Mouse (Mus musculus) forebrain, postnatal 0 days (tissue): Measurements from ENCODE around the gene Runx1. TPM values are rescaled to one million over a fixed set of nuclear protein-coding genes. Genes with fewer than 3 reads are reported as not detected.

Source experiments
- ATAC-seq: fragments of 200-750 bp; cut with Nextera tagmentation; 2 replicates; pipeline ENCODE4 v1.8.0; 2017; ENCODE audit warnings: mild to moderate bottlenecking, moderate library complexity
- DNase-seq: peaks from one replicate; pipeline ENCODE4 v3.0.0-alpha.2; 2015
- H3K27ac ChIP-seq: fragments of 300-500 bp; sonication (generic); 2 replicates; pipeline ENCODE4 v1.5.1; 2014; ENCODE audit warnings: low read depth, mild to moderate bottlenecking, antibody characterized with exemption, low read length, moderate library complexity, mixed read lengths
- H3K27me3 ChIP-seq: fragments of 300-500 bp; sonication (generic); 2 replicates; pipeline ENCODE4 v1.6.1; 2014; ENCODE audit warnings: mild to moderate bottlenecking, low read length, mixed read lengths; ENCODE audit not compliant: insufficient read depth
- H3K36me3 ChIP-seq: fragments of 300-500 bp; sonication (generic); 2 replicates; pipeline ENCODE4 v1.6.1; 2014; ENCODE audit warnings: mild to moderate bottlenecking, moderate library complexity; ENCODE audit not compliant: insufficient read depth
- H3K4me1 ChIP-seq: fragments of 300-500 bp; sonication (generic); 2 replicates; pipeline ENCODE4 v1.6.1; 2014; ENCODE audit warnings: antibody characterized with exemption; ENCODE audit not compliant: insufficient read depth
- H3K4me2 ChIP-seq: fragments of 300-500 bp; sonication (generic); 2 replicates; pipeline ENCODE4 v1.6.1; 2014; ENCODE audit warnings: low read depth, mild to moderate bottlenecking, moderate library complexity
- H3K4me3 ChIP-seq: fragments of 300-500 bp; sonication (generic); 2 replicates; pipeline ENCODE4 v1.5.1; 2014; ENCODE audit warnings: low read depth, low read length, mixed read lengths
- H3K9ac ChIP-seq: fragments of 300-500 bp; sonication (generic); 2 replicates; pipeline ENCODE4 v1.6.1; 2014; ENCODE audit warnings: mild to moderate bottlenecking
- H3K9me3 ChIP-seq: fragments of 300-500 bp; sonication (generic); 2 replicates; pipeline ENCODE4 v1.6.1; 2016; ENCODE audit warnings: low read length
- CTCF ChIP-seq: sonication (generic); IDR thresholded peaks from 2 replicates; pipeline ENCODE4 v1.5.1; 2016; ENCODE audit warnings: antibody characterized with exemption, control low read depth, low read depth
- WGBS: fragments of 180-500 bp; shearing (Covaris S2); extraction: QIAGEN DNeasy Blood & Tissue Kit; methylation state at CpG from one replicate; pipeline ENCODE4 v1.1.7; 2014; 5-methylcytosine and 5-hydroxymethylcytosine counted together
- polyA plus RNA-seq: library from polyadenylated mRNA; unstranded; fragments of >200 nt; fragmentation: Nextera tagmentation; extraction: Ambion mirVana; gene quantifications from 2 replicates; pipeline ENCODE4 v1.2.1, GENCODE M21; 2015
- total RNA-seq: library from RNA; depleted of rRNA; stranded (reverse); fragments of >200 nt; gene quantifications from 2 replicates; pipeline ENCODE4 v1.2.3, GENCODE M21; 2014

Runx1 gene
- total and polyA plus RNA-seq, 2 experiments from 2014 or later: 0.46 to 1.2 TPM

DNA sequence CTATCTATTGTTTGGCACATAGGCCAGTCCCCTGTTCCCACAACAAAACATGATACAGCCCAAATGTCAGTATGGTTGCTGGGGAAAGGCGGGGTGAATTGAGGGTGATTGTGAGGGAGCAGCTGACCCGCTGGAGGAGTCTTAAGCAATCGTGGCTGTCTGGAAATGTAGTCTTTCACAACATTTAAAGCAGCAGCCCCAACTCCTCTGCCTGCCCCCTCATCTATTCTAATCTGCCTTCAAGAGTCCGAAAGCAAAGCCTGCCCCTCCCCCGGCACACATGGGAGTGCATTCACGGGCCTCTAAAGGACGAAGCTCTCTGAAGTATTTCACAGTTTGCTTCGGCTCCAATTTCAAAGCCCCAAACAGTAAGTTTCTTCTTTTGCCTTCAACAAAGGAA lies 213.4 kb downstream of the Runx1 start:
- no peak for ATAC-seq

GRCm38 (mm10) chr16:92611641-92612149 lies 214.3 kb downstream of the Runx1 start:
- Histone ChIP-seq H3K9me3 (no peaks in the 10 kb centered on the region), H3K9ac (no peak overlapping the region), H3K27ac (no peak overlapping the region), H3K36me3 (no peaks in the 10 kb centered on the region), H3K4me3 (no peak overlapping the region), H3K27me3 (peaks cover 22% of the 10 kb centered on the region), H3K4me1 (peaks cover 3% of the 10 kb centered on the region; the same call in 1 of the 2 replicates), H3K4me2 (no peak overlapping the region)
- ATAC-seq (no peak), DNase-seq (no peak)
- no peak for TF ChIP-seq CTCF
- 68% methylated on average over 12 of the region's 12 CpGs for WGBS

More for the DNA sequence above, 213.4 kb downstream of the Runx1 start:
- Histone ChIP-seq H3K27ac (no peak overlapping the region), H3K27me3 (peaks cover 16% of the 10 kb centered on the region; the same call in 1 of the 2 replicates), H3K9ac (no peak overlapping the region), H3K4me1 (peaks cover 3% of the 10 kb centered on the region; the same call in 1 of the 2 replicates), H3K36me3 (no peaks in the 10 kb centered on the region), H3K9me3 (no peaks in the 10 kb centered on the region), H3K4me2 (no peak overlapping the region), H3K4me3 (no peak overlapping the region)
- 35% methylated on average over 8 of the region's 8 CpGs for WGBS
- no peak for TF ChIP-seq CTCF
- no peak for DNase-seq

DNA sequence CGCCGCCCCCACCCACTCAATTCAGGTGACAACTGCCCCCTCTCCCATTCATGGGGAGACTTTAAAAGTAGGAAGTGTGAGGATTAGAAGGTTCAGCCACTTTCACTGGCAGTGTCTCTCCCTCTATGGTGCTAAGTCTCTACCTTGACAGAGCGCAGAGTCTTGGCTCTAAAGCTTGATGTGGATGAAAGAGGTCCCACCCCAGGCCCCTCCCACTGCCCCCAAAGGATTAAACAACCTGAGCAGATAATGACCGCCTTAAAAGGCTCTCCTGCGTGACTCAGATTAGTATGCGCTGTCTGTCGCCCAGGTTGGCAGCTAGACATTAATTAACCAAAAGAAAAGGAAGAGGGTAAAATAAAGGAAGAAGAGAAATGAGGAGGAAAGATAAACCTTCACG lies 215.5 kb downstream of the Runx1 start:
- Histone ChIP-seq H3K4me2 (no peak overlapping the region), H3K27me3 (peaks cover 31% of the 10 kb centered on the region), H3K9me3 (no peaks in the 10 kb centered on the region), H3K36me3 (no peaks in the 10 kb centered on the region), H3K27ac (no peak overlapping the region), H3K4me3 (no peak overlapping the region), H3K9ac (no peak overlapping the region), H3K4me1 (peaks cover 3% of the 10 kb centered on the region; the same call in 1 of the 2 replicates)
- DNase-seq (no peak), ATAC-seq (no peak)
- 19% methylated on average over 8 of the region's 8 CpGs for WGBS
- TF ChIP-seq CTCF: no peak

GRCm38 (mm10) chr16:92609717-92610077 lies 216.3 kb downstream of the Runx1 start:
- H3K4me3 ChIP-seq: no peak overlapping the region
- H3K27ac ChIP-seq: no peak overlapping the region
- ATAC-seq: no peak
- H3K36me3 ChIP-seq: no peaks in the 10 kb centered on the region
- H3K9me3 ChIP-seq: no peaks in the 10 kb centered on the region
- H3K4me2 ChIP-seq: no peak overlapping the region
- peaks cover 31% of the 10 kb centered on the region for H3K27me3 ChIP-seq
- DNase-seq: no peak
- 0 out of 2 replicates have a peak, but pooled peaks have one; percentile 7 for TF ChIP-seq CTCF
- H3K4me1 ChIP-seq: peaks cover 3% of the 10 kb centered on the region; the same call in 1 of the 2 replicates
- H3K9ac ChIP-seq: no peak overlapping the region
- 34% methylated on average over 11 of the region's 11 CpGs for WGBS

DNA sequence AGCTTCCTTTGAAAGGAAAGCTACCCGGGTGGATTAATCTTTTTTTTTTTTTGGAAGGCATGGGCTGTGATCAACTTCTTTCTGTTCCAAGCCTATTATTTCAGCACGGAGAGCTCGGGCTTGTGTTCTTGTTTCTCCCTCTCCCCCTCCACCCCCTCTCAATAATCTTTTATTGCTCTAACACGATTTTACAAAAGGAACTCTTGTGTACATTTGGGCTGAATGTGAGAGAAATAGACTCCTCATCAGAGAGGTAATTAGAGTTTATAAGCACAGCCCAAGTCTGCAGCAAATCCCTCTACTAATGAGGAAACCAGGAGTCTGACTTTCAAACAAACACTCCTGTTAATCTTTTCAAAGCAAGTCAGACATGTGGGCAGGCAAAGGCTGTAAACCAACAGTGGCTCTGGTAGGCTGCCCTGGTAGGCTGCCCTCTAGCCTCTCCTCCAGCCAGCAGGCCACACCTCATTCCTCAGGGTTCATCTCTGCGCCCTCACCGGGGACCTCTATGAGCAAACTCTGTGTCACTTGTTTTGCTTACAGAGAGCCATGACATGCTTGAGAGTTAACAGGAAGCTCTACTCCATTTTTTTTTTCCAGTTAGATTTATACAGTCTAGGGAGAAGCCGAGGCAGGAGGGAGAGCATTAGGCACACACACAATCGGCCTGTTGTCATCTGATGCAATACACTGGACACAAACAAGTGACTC lies 216.8 kb downstream of the Runx1 start:
- ATAC-seq (no peak), DNase-seq (no peak)
- Histone ChIP-seq H3K36me3 (no peaks in the 10 kb centered on the region), H3K4me1 (peaks cover 3% of the 10 kb centered on the region; the same call in 1 of the 2 replicates), H3K27me3 (peaks cover 32% of the 10 kb centered on the region), H3K9ac (no peak overlapping the region), H3K9me3 (no peaks in the 10 kb centered on the region), H3K4me3 (no peak overlapping the region), H3K27ac (no peak overlapping the region), H3K4me2 (no peak overlapping the region)
- TF ChIP-seq CTCF: no peak
- 8% methylated on average over 8 of the region's 8 CpGs for WGBS

DNA sequence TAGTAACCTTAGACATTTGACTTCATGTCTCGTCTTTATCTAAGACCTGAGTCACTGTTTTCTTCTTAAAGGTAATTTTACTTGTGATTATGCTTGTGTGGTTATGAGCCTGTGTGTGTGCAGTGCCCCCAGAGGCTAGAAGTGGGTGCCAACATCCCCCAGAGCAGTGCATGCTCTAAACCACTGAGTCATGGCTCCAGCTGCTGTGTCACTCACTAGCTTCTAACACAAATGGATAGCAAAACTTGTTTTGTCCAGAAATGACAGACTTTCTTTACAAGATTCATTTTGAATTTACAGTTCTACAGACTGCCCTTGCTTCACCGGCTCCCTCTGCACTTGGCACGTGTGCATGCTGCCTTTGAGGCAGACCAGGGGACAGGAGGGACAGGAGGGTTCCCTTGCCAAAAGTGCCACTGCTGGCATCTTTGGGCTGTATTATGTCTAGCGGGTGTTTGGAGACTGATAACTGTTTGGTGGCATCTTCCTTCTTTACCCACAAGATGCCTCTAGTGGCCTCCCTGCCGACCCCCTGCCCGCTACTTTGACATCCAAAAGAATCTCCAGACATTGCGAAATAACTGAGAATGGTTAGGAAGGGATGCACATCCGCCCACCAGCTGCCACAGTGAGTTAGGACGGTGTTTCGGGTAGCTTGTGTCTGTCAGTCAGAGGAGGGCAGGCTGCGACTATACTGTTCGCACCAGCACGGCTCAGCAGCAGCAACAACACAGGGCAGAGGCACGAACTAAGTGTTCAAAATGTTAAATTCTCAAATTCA lies 217.6 kb downstream of the Runx1 start:
- DNase-seq: peak; percentile 22
- H3K4me2 ChIP-seq: no peak overlapping the region
- no peaks in the 10 kb centered on the region for H3K9me3 ChIP-seq
- 19% methylated on average over 14 of the region's 14 CpGs for WGBS
- 0 out of 2 replicates have a peak, but pooled peaks have one; percentile 13 for TF ChIP-seq CTCF
- ATAC-seq: peak; percentile 67; the same call in 1 of the 2 replicates
- H3K27me3 ChIP-seq: peaks cover 37% of the 10 kb centered on the region
- H3K27ac ChIP-seq: no peak overlapping the region
- H3K36me3 ChIP-seq: no peaks in the 10 kb centered on the region
- H3K9ac ChIP-seq: no peak overlapping the region
- H3K4me3 ChIP-seq: no peak overlapping the region
- peaks cover 3% of the 10 kb centered on the region; the same call in 1 of the 2 replicates for H3K4me1 ChIP-seq
